Mouse (Mus musculus): ENCODE data around the gene Fig4.

Fig4 gene

GRCm38 (mm10) chr10:41260243-41261006 is 42.6 kb downstream of the Fig4 start:
- DNase-seq (ENCODE audit: low spot score), result peak; percentile 24

- no peak for DNase-seq (ENCODE audit: low spot score)
These were observed 52.4 kb downstream of the Fig4 start for GRCm38 (mm10) chr10:41250749-41251065.

GRCm38 (mm10) chr10:41250045-41250748 is 52.9 kb downstream of the Fig4 start:
- DNase-seq (ENCODE audit: low spot score), result peak; percentile 39

GRCm38 (mm10) chr10:41249006-41249659 is 53.9 kb downstream of the Fig4 start:
- no peak for DNase-seq (ENCODE audit: low spot score)

- no peak for DNase-seq (ENCODE audit: low spot score)
These were observed 55.1 kb downstream of the Fig4 start for GRCm38 (mm10) chr10:41247800-41248473.

GRCm38 (mm10) chr10:41246111-41246510 is 56.9 kb downstream of the Fig4 start:
- DNase-seq (ENCODE audit: low spot score), result no peak

- no peak for DNase-seq (ENCODE audit: low spot score)
These were observed 57.6 kb downstream of the Fig4 start for GRCm38 (mm10) chr10:41245477-41245876.

- no peak for DNase-seq (ENCODE audit: low spot score)
These were observed 58.0 kb downstream of the Fig4 start for GRCm38 (mm10) chr10:41245028-41245427.

- no peak for DNase-seq (ENCODE audit: low spot score)
These were observed 59.1 kb downstream of the Fig4 start for GRCm38 (mm10) chr10:41243930-41244329.

GRCm38 (mm10) chr10:41241558-41242242 is 61.4 kb downstream of the Fig4 start:
- no peak for DNase-seq (ENCODE audit: low spot score)

GRCm38 (mm10) chr10:41241080-41241479 is 62.0 kb downstream of the Fig4 start:
- DNase-seq (ENCODE audit: low spot score), result no peak

- no peak for DNase-seq (ENCODE audit: low spot score)
These were observed 67.0 kb downstream of the Fig4 start for GRCm38 (mm10) chr10:41236020-41236419.

- no peak for DNase-seq (ENCODE audit: low spot score)
These were observed 67.5 kb downstream of the Fig4 start for GRCm38 (mm10) chr10:41235584-41235983.

GRCm38 (mm10) chr10:41235159-41235558 is 67.9 kb downstream of the Fig4 start:
- no peak for DNase-seq (ENCODE audit: low spot score)

- no peak for DNase-seq (ENCODE audit: low spot score)
These were observed 68.5 kb downstream of the Fig4 start for GRCm38 (mm10) chr10:41234552-41234951.

- no peak for DNase-seq (ENCODE audit: low spot score)
These were observed 69.9 kb downstream of the Fig4 start for GRCm38 (mm10) chr10:41233140-41233539.

GRCm38 (mm10) chr10:41231163-41231835 is 71.8 kb downstream of the Fig4 start:
- no peak for DNase-seq (ENCODE audit: low spot score)

GRCm38 (mm10) chr10:41227626-41228025 is 75.4 kb downstream of the Fig4 start:
- DNase-seq (ENCODE audit: low spot score), result no peak

- no peak for DNase-seq (ENCODE audit: low spot score)
These were observed 79.6 kb downstream of the Fig4 start for GRCm38 (mm10) chr10:41223499-41223898.

GRCm38 (mm10) chr10:41221204-41221603 is 81.9 kb downstream of the Fig4 start:
- DNase-seq (ENCODE audit: low spot score), result no peak

- DNase-seq (ENCODE audit: low spot score), result no peak
These were observed 84.2 kb downstream of the Fig4 start for GRCm38 (mm10) chr10:41218897-41219296.

Measured in embryo, embryonic 10.5 days (tissue).